27 mouse cellular contexts compared by ENCODE assay signal in genomic region chr6:52942101-52942500, GRCm38 (mm10).
"Had no signal": no experiment of that assay in that cellular context is flagged by ENCODE, and none has a peak within 500 bp of the region (broad histone marks: within the 10 kb centered on the region; RNA-seq: fewer than 3 reads in every experiment).

No protein-coding gene starts in this region.

- H3K4me2 ChIP-seq: heart, embryonic 11.5 days; heart, embryonic 13.5 days; heart, embryonic 15.5 days; hindbrain, embryonic 12.5 days; hindbrain, embryonic 14.5 days; intestine, embryonic 15.5 days; liver, embryonic 11.5 days; liver, embryonic 13.5 days; liver, embryonic 15.5 days had no signal

- ATAC-seq: forebrain, embryonic 16.5 days; hindbrain, embryonic 16.5 days; inflammation-experienced regulatory T-cells, adult 6 months; intestine, embryonic 15.5 days; intestine, postnatal 0 days had no signal

- H3K27ac ChIP-seq: gastrocnemius, adult 2 months; heart, adult 2 months; heart, embryonic 13.5 days; heart, embryonic 15.5 days; hindbrain, embryonic 10.5 days; hindbrain, embryonic 12.5 days; hindbrain, embryonic 14.5 days; intestine, embryonic 15.5 days; layer of hippocampus, adult 2 months; liver, embryonic 13.5 days; liver, embryonic 15.5 days had no signal

- H3K36me3 ChIP-seq: heart, embryonic 13.5 days; heart, embryonic 15.5 days; hindbrain, embryonic 10.5 days; hindbrain, embryonic 12.5 days; intestine, embryonic 15.5 days; liver, embryonic 13.5 days; liver, embryonic 15.5 days had no signal

- H3K9ac ChIP-seq: heart, embryonic 13.5 days; heart, embryonic 15.5 days; hindbrain, embryonic 12.5 days; hindbrain, embryonic 14.5 days; intestine, embryonic 15.5 days; liver, embryonic 13.5 days; liver, embryonic 15.5 days had no signal

- H3K27me3 ChIP-seq: heart, embryonic 13.5 days; heart, embryonic 15.5 days; hindbrain, embryonic 12.5 days; intestine, embryonic 15.5 days; liver, embryonic 13.5 days; liver, embryonic 15.5 days had no signal

- H3K4me3 ChIP-seq: gastrocnemius, adult 2 months; heart, adult 2 months; heart, embryonic 13.5 days; heart, embryonic 15.5 days; hindbrain, embryonic 10.5 days; hindbrain, embryonic 12.5 days; intestine, embryonic 15.5 days; layer of hippocampus, adult 2 months; liver, embryonic 13.5 days; liver, embryonic 15.5 days had no signal

- H3K9me3 ChIP-seq: heart, embryonic 13.5 days; heart, embryonic 15.5 days; hindbrain, embryonic 10.5 days; hindbrain, embryonic 12.5 days; intestine, embryonic 15.5 days; liver, embryonic 13.5 days; liver, embryonic 15.5 days had no signal

- H3K4me1 ChIP-seq: intestine, embryonic 15.5 days; liver, embryonic 13.5 days; liver, embryonic 15.5 days had no signal

- DNase-seq: gastrocnemius, adult 2 months; gastrocnemius, postnatal 10 days; gastrocnemius, postnatal 25 days; heart, adult 2 months; heart, postnatal 14 days; kidney, adult 18-20 months; kidney, adult 8-10 months; kidney, postnatal 10 days; kidney, postnatal 25 days; kidney, postnatal 4 days; layer of hippocampus, postnatal 36 days; liver; liver, embryonic 13.5 days had no signal
